Mouse (Mus musculus) stomach, embryonic 14.5 days (tissue): ENCODE results near the gene Tmem178b. TPM values are rescaled to one million over a fixed set of nuclear protein-coding genes. Genes with fewer than 3 reads are reported as not detected.

Experiments used
- ATAC-seq: fragments of 200-750 bp; cut with Nextera tagmentation; 2 replicates; pipeline ENCODE4 v1.8.0; 2017; ENCODE audit warnings: low read depth, moderate TSS enrichment; ENCODE audit not compliant: insufficient number of reproducible peaks, insufficient read depth, low FRiP score
- H3K27ac ChIP-seq: fragments of 300-500 bp; sonication (generic); 2 replicates; pipeline ENCODE4 v1.5.1; 2014; ENCODE audit warnings: mild to moderate bottlenecking, low read length, moderate library complexity, mixed read lengths
- H3K27me3 ChIP-seq: fragments of 300-500 bp; sonication (generic); 2 replicates; pipeline ENCODE4 v1.6.1; 2014; ENCODE audit warnings: low read length, control low read depth, mixed read lengths; ENCODE audit not compliant: control insufficient read depth, insufficient read depth
- H3K36me3 ChIP-seq: fragments of 300-500 bp; sonication (generic); 2 replicates; pipeline ENCODE4 v1.6.1; 2014; ENCODE audit warnings: mild to moderate bottlenecking, control low read depth, low read length, moderate library complexity, mixed read lengths; ENCODE audit not compliant: control insufficient read depth, insufficient read depth
- H3K4me1 ChIP-seq: fragments of 300-500 bp; sonication (generic); 2 replicates; pipeline ENCODE4 v1.6.1; 2014; ENCODE audit warnings: low read length, control low read depth, mixed read lengths; ENCODE audit not compliant: control insufficient read depth, insufficient read depth
- H3K4me2 ChIP-seq: fragments of 300-500 bp; sonication (generic); replicated peaks from 2 replicates; pipeline ENCODE4 v1.6.1; 2014; ENCODE audit warnings: low read depth, low read length, control low read depth
- H3K4me3 ChIP-seq: fragments of 300-500 bp; sonication (generic); 2 replicates; pipeline ENCODE4 v1.5.1; 2014; ENCODE audit warnings: low read depth, low read length, control low read depth
- H3K9ac ChIP-seq: fragments of 300-500 bp; sonication (generic); replicated peaks from 2 replicates; pipeline ENCODE4 v1.6.1; 2014; ENCODE audit warnings: low read depth, mild to moderate bottlenecking, control low read depth, low read length, moderate library complexity, mixed read lengths
- H3K9me3 ChIP-seq: fragments of 300-500 bp; sonication (generic); 2 replicates; pipeline ENCODE4 v1.6.1; 2016; ENCODE audit warnings: low read depth, low read length, control low read depth; ENCODE audit not compliant: control insufficient read depth
- WGBS: fragments of 180-500 bp; shearing (Covaris S2); extraction: QIAGEN DNeasy Blood & Tissue Kit; methylation state at CpG from one replicate; pipeline ENCODE4 v1.1.7; 2014; 5-methylcytosine and 5-hydroxymethylcytosine counted together
- polyA plus RNA-seq: library from polyadenylated mRNA; unstranded; fragments of >200 nt; fragmentation: Nextera tagmentation; extraction: Ambion mirVana; gene quantifications from 2 replicates; pipeline ENCODE4 v1.2.1, GENCODE M21; 2014

Gene Tmem178b
- polyA plus RNA-seq, 1 experiment from 2014 or later: 1.5 TPM

DNA sequence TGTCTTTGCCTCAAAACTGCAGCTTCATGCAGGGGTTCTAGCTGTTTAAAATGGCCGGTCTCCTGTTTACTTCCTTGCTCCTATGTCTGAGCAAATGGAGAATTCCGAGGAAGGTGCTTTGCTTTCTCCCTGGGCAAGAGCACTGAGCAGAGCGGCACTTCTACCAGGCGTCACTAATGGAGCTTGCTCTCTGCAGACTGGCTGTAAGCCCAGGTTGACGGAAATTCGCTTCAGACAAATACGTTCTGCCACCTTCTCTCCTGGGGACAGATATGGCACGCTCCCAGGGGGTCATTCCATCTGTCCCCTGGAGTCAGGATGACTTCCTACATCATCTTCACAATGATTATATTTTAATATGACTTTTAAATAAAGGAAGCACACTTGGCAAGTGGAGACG is 271.3 kb downstream of the Tmem178b start:
- ATAC-seq: no peak
- Histone ChIP-seq H3K27ac (no peak overlapping the region), H3K9ac (no peak overlapping the region), H3K9me3 (no peaks in the 10 kb centered on the region), H3K4me2 (no peak overlapping the region), H3K27me3 (no peaks in the 10 kb centered on the region), H3K4me3 (no peak overlapping the region), H3K4me1 (no peaks in the 10 kb centered on the region), H3K36me3 (no peaks in the 10 kb centered on the region)
- 53% methylated on average over 9 of the region's 9 CpGs for WGBS

DNA sequence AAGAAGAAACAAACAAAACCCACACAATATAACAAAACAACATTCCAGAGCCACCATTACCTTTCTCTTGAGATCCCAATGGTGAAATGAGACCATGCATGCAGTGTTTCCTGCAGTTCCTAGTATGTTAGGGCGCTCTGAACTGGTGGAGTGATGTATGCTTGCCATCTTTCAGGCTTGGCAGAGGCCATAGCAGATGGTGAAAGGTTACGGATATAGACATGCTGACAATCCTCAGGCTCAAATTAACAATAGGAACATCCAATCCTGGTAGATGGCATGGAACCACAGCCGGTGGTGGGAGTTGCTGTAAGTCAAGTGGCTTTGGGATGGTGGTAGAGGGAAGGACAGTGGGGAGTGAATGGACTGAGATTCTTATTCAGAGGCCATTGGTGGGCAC is 272.5 kb downstream of the Tmem178b start:
- no peak overlapping the region for H3K9ac ChIP-seq
- H3K27ac ChIP-seq: no peak overlapping the region
- no peak overlapping the region for H3K4me3 ChIP-seq
- H3K9me3 ChIP-seq: no peaks in the 10 kb centered on the region
- no peaks in the 10 kb centered on the region for H3K4me1 ChIP-seq
- H3K4me2 ChIP-seq: no peak overlapping the region
- 90% methylated on average over 3 of the region's 3 CpGs for WGBS
- no peaks in the 10 kb centered on the region for H3K27me3 ChIP-seq
- ATAC-seq: no peak
- no peaks in the 10 kb centered on the region for H3K36me3 ChIP-seq

DNA sequence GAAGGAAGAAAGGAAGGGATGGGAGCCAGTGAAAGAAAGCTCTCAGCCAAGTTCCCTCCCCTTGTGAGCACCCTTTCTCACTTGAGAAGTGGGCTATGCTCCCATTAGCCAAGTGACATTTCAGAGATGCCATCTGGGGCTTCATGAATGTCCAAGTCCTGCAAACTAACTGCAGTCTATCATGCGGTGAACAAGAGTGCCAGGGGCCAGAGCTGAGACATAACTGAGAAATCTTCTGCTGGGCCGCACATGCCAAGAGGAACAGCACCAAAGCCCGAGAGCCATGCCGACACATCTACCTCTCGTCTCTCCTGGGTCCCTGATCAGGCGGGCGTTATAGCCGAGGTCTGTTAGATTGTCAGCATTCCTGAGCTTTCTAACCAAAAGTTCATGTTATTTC is 279.2 kb downstream of the Tmem178b start:
- 90% methylated on average over 8 of the region's 8 CpGs for WGBS
- ATAC-seq: no peak
- H3K9me3 ChIP-seq: no peaks in the 10 kb centered on the region

DNA sequence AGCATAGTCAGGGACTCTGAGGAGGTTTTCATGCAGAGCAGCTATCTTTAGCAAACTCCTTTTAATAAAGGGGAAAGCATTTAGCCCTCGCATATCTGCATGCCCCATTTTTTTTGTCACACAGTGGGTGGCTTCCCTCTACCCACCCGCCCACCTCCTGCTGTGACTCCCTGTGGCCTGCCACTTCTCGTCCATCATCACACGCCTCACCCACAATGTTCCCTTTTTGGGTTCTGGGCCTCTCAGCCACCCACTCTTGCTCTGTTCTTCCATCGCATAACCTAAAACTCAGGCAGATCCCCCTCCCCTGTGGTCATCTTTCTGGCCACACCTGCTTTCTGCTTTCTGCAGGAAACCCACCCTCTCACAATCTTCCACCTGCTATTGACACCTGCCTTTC is 288.3 kb downstream of the Tmem178b start:
- H3K27me3 ChIP-seq: no peaks in the 10 kb centered on the region
- no peak overlapping the region for H3K4me3 ChIP-seq
- H3K9ac ChIP-seq: no peak overlapping the region
- H3K9me3 ChIP-seq: no peaks in the 10 kb centered on the region
- no peak for ATAC-seq
- H3K27ac ChIP-seq: no peak overlapping the region
- no peak overlapping the region for H3K4me2 ChIP-seq
- H3K36me3 ChIP-seq: no peaks in the 10 kb centered on the region
- WGBS: 83% methylated on average over 5 of the region's 5 CpGs
- no peaks in the 10 kb centered on the region for H3K4me1 ChIP-seq

More for the DNA sequence above, 279.2 kb downstream of the Tmem178b start:
- Histone ChIP-seq H3K4me2 (no peak overlapping the region), H3K4me3 (no peak overlapping the region), H3K4me1 (no peaks in the 10 kb centered on the region), H3K27me3 (no peaks in the 10 kb centered on the region), H3K27ac (no peak overlapping the region), H3K36me3 (no peaks in the 10 kb centered on the region), H3K9ac (no peak overlapping the region)

DNA sequence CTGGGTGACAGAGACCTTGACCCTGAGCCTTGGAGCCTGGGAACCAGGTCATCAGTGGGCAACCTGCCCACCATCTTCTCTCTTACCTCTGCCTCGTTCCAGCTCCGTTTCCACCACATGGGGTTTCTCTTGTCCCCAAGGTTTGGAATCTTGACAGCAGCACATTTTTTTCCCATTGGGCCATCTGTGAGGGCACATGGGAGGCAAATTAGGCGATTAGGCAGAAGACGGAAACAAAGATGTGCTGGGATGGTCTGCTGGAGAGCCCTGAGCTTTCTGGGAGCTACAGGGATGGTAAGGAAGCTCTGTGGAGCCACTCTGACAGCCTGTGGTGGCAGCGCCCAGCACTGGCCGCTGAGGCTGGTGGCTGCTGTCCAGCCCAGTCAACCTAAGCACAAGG is 300.5 kb downstream of the Tmem178b start:
- Histone ChIP-seq H3K4me1 (no peaks in the 10 kb centered on the region), H3K27ac (no peak overlapping the region), H3K9me3 (no peaks in the 10 kb centered on the region), H3K27me3 (no peaks in the 10 kb centered on the region), H3K9ac (no peak overlapping the region), H3K36me3 (no peaks in the 10 kb centered on the region), H3K4me2 (no peak overlapping the region), H3K4me3 (no peak overlapping the region)
- 74% methylated on average over 6 of the region's 6 CpGs for WGBS
- no peak for ATAC-seq

DNA sequence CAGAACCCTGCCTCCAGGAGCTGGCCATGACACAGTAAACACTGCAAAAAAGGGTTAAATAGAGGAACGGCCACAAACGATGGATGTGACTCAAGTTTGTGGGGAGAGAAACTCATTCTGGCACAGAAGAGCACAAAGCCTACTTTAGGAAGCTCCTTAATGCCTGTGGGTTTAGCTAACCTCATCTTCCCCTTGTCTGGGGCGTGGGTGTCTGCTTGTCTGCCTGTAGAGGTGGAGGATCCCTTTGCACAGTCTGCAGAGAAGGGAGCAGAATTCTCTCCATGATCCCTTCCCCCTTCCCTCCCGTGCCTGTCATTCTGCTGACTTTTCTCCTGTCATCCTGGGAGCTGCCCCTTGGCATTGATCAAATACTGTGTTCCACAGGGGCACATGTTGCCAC is 304.8 kb downstream of the Tmem178b start:
- no peaks in the 10 kb centered on the region for H3K27me3 ChIP-seq
- no peak overlapping the region for H3K4me3 ChIP-seq
- no peak overlapping the region for H3K9ac ChIP-seq
- no peaks in the 10 kb centered on the region for H3K36me3 ChIP-seq
- H3K4me1 ChIP-seq: no peaks in the 10 kb centered on the region
- H3K4me2 ChIP-seq: no peak overlapping the region
- H3K9me3 ChIP-seq: no peaks in the 10 kb centered on the region
- H3K27ac ChIP-seq: no peak overlapping the region
- ATAC-seq: no peak
- 53% methylated on average over 4 of the region's 4 CpGs for WGBS

DNA sequence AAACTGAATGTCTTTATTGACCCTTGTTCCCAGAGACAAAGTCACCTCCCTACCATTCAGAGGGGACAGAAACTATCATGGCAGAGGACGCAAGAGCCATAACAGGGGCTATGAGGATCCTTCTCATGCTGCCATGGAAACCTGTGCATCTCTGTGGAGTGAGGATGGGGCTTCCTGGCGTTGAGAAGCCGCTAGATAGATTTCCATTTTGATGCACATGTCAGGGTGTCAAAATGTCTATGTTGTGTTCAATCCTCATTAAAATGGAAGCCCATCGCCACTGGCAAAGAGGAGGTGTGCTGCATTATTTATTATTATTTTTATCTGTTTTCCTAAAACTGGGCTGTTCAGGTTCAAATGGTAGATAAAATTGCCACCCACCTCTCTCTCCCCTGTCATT is 307.5 kb downstream of the Tmem178b start:
- Histone ChIP-seq H3K4me1 (no peaks in the 10 kb centered on the region), H3K36me3 (no peaks in the 10 kb centered on the region), H3K4me2 (no peak overlapping the region), H3K9me3 (no peaks in the 10 kb centered on the region), H3K9ac (no peak overlapping the region), H3K4me3 (no peak overlapping the region), H3K27me3 (no peaks in the 10 kb centered on the region), H3K27ac (no peak overlapping the region)
- ATAC-seq: no peak
- WGBS: 94% methylated on average over 4 of the region's 4 CpGs

DNA sequence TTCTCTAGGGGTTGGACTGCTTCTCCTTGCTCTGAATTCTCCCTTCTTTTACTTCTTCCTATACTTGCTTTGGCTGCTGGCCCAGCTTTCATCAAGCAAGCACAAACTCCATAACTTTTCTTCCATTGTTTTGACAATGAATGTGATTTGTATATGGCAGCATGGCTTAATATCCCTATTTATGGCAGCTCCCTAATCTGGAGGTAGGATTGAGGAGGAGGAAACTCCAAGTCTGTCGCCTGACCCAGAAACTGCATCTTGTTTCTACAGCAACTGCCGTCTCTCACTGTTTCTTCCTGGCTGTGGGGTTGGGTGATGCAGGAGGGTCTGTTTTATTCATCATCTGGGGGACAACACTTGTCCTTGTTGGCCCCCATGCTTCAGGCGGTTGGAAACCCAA is 327.6 kb downstream of the Tmem178b start:
- Histone ChIP-seq H3K9me3 (no peaks in the 10 kb centered on the region), H3K36me3 (no peaks in the 10 kb centered on the region), H3K4me3 (no peak overlapping the region), H3K9ac (no peak overlapping the region), H3K27me3 (no peaks in the 10 kb centered on the region), H3K27ac (no peak overlapping the region), H3K4me1 (no peaks in the 10 kb centered on the region), H3K4me2 (no peak overlapping the region)
- WGBS: 35% methylated on average over 3 of the region's 3 CpGs
- ATAC-seq: peak; percentile 23; the same call in 1 of the 2 replicates

DNA sequence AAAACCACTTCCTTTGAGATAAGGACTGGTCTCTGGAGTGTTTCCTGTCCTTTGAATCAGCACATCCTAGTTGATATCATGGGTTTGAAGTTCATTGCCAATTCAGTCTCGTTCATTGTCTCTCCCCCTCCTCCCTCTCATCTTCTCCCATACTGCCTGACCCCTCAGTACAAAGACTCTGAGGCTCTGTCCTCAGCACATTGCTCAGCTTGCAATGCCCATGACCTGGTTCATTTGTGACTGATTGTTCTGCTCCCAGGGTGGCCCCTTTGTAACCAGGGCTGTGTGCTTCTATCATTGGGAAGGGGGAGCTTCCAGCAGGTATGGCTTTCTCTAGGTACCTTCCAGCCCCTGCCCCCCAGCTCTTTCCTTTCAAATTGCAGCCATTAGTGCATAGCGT is 329.5 kb downstream of the Tmem178b start:
- Histone ChIP-seq H3K27me3 (no peaks in the 10 kb centered on the region), H3K9ac (no peak overlapping the region), H3K4me2 (no peak overlapping the region), H3K4me3 (no peak overlapping the region), H3K4me1 (no peaks in the 10 kb centered on the region), H3K27ac (no peak overlapping the region), H3K9me3 (no peaks in the 10 kb centered on the region), H3K36me3 (no peaks in the 10 kb centered on the region)
- ATAC-seq: no peak
- 59% methylated on average over 2 of the region's 2 CpGs for WGBS
